10 mouse cellular contexts compared by ENCODE assay signal in the genomic region with DNA sequence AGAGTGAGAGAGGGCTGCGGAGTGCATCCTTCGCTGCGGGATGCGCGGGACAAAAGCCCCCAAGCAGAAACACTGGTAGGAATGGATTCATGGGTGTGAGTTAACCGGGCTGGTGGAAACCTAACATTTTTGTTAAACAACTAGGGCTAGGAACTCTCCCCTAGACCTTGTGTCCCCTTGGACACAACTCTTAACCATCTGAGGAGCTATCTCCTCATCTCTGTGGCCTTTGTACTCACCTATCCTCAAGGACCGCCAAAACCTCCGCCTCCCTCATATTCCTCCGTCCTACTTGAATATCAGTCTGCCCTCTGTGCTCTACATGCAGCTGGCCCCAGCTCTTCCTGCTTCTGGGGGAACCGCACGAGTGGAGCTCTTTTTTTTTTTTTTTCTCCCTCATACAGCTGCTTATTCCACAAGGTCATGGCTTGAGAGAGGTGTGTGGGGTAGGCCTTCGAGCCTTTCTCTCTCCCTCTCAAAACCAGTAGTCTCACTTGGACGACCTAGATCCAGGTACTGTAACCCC. TPM values are rescaled to one million over a fixed set of nuclear protein-coding genes. Genes with fewer than 3 reads are reported as not detected.
DNase-seq lines count a peak whose midpoint lies in the region; ATAC-seq and TF ChIP-seq lines count a peak whose summit lies in the region.
"Had no signal": no experiment of that assay in that cellular context is flagged by ENCODE, and none has a peak within 500 bp of the region (broad histone marks: within the 10 kb centered on the region; RNA-seq: fewer than 3 reads in every experiment).

No protein-coding gene starts in this region.

- no peaks in the 10 kb centered on the region for H3K9me3 ChIP-seq in heart, embryonic 15.5 days (replicated peaks)
- H3K9me3 ChIP-seq in embryonic facial prominence, embryonic 12.5 days, result no peaks in the 10 kb centered on the region
- no peaks in the 10 kb centered on the region for H3K9me3 ChIP-seq in hindbrain, postnatal 0 days (ENCODE audit: low read length)
- H3K9me3 ChIP-seq in midbrain, embryonic 14.5 days (ENCODE audit: control insufficient read depth, low read length), result no peaks in the 10 kb centered on the region

- H3K36me3 ChIP-seq in heart, embryonic 15.5 days, result no peaks in the 10 kb centered on the region
- H3K36me3 ChIP-seq in embryonic facial prominence, embryonic 12.5 days, result no peaks in the 10 kb centered on the region
- no peaks in the 10 kb centered on the region for H3K36me3 ChIP-seq in hindbrain, postnatal 0 days (ENCODE audit: insufficient read depth, low read length)
- H3K36me3 ChIP-seq in midbrain, embryonic 14.5 days (ENCODE audit: control insufficient read depth, insufficient read depth, low read length), result no peaks in the 10 kb centered on the region

- H3K27ac ChIP-seq in heart, embryonic 15.5 days, result no peak overlapping the region
- peak overlapping the region; percentile 41; the same call in 1 of the 2 replicates for H3K27ac ChIP-seq in embryonic facial prominence, embryonic 12.5 days
- no peak overlapping the region for H3K27ac ChIP-seq in hindbrain, postnatal 0 days
- H3K27ac ChIP-seq in midbrain, embryonic 14.5 days (replicated peaks; ENCODE audit: low read depth, low read length), result peak overlapping the region; percentile 66

- no peak for ATAC-seq in heart, embryonic 15.5 days (replicated peaks; ENCODE audit: insufficient number of reproducible peaks, insufficient read depth, low FRiP score, low read depth)
- no peak for ATAC-seq in embryonic facial prominence, embryonic 12.5 days (ENCODE audit: insufficient number of reproducible peaks, insufficient read depth, low FRiP score, low TSS enrichment)
- no peak for ATAC-seq in hindbrain, postnatal 0 days
- ATAC-seq in midbrain, embryonic 14.5 days (ENCODE audit: low FRiP score, low TSS enrichment), result no peak
- ATAC-seq: CD4-positive, CD25-positive, alpha-beta regulatory T cell, adult 4 months had no signal

- no peak for TF ChIP-seq CTCF in hindbrain, postnatal 0 days (IDR thresholded peaks at IDR 0.05; ENCODE audit: low read depth)

- intact Hi-C loops in heart, postnatal 25 days (cut with DNase I), result no loop called here
- intact Hi-C loops in left cerebral cortex, postnatal 36 days (cut with DNase I), result no loop called here

- peaks cover 9% of the 10 kb centered on the region for H3K4me1 ChIP-seq in heart, embryonic 15.5 days (replicated peaks)
- H3K4me1 ChIP-seq in embryonic facial prominence, embryonic 12.5 days, result peaks cover 14% of the 10 kb centered on the region; the same call in 1 of the 2 replicates
- peaks cover 11% of the 10 kb centered on the region; the same call in 1 of the 2 replicates for H3K4me1 ChIP-seq in hindbrain, postnatal 0 days (ENCODE audit: insufficient read depth, low read length)
- peaks cover 13% of the 10 kb centered on the region for H3K4me1 ChIP-seq in midbrain, embryonic 14.5 days (ENCODE audit: control insufficient read depth, insufficient read depth, low read length)

- H3K9ac ChIP-seq in heart, embryonic 15.5 days, result no peak overlapping the region
- H3K9ac ChIP-seq in embryonic facial prominence, embryonic 12.5 days, result peak overlapping the region; percentile 57; the same call in 1 of the 2 replicates
- H3K9ac ChIP-seq in hindbrain, postnatal 0 days (replicated peaks; ENCODE audit: low read length), result peak overlapping the region; percentile 50; the same call in 1 of the 2 replicates
- peak overlapping the region; percentile 37 for H3K9ac ChIP-seq in midbrain, embryonic 14.5 days (replicated peaks; ENCODE audit: low read length)

- H3K27me3 ChIP-seq in heart, embryonic 15.5 days, result peaks cover 40% of the 10 kb centered on the region
- peaks cover 3% of the 10 kb centered on the region; the same call in 1 of the 2 replicates for H3K27me3 ChIP-seq in embryonic facial prominence, embryonic 12.5 days
- no peaks in the 10 kb centered on the region for H3K27me3 ChIP-seq in hindbrain, postnatal 0 days (ENCODE audit: insufficient read depth, low read length)
- H3K27me3 ChIP-seq in midbrain, embryonic 14.5 days (ENCODE audit: control insufficient read depth, insufficient read depth, low read length), result peaks cover 42% of the 10 kb centered on the region

- WGBS in heart, embryonic 15.5 days, result 26% methylated on average over 13 of the region's 13 CpGs
- 20% methylated on average over 13 of the region's 13 CpGs for WGBS in embryonic facial prominence, embryonic 12.5 days
- WGBS in hindbrain, postnatal 0 days, result 20% methylated on average over 13 of the region's 13 CpGs
- WGBS in midbrain, embryonic 14.5 days, result 8% methylated on average over 13 of the region's 13 CpGs

- peak overlapping the region; percentile 60 for H3K4me2 ChIP-seq in heart, embryonic 15.5 days
- H3K4me2 ChIP-seq in embryonic facial prominence, embryonic 12.5 days (replicated peaks), result peak overlapping the region; percentile 71
- peak overlapping the region; percentile 55 for H3K4me2 ChIP-seq in hindbrain, postnatal 0 days (ENCODE audit: low read depth, low read length)
- H3K4me2 ChIP-seq in midbrain, embryonic 14.5 days (ENCODE audit: low read length), result peak overlapping the region; percentile 52

- peak overlapping the region; percentile 35 for H3K4me3 ChIP-seq in heart, embryonic 15.5 days
- H3K4me3 ChIP-seq in embryonic facial prominence, embryonic 12.5 days, result peak overlapping the region; percentile 36
- H3K4me3 ChIP-seq in hindbrain, postnatal 0 days (ENCODE audit: low read length), result peak overlapping the region; percentile 23; the same call in 1 of the 2 replicates
- peak overlapping the region; percentile 23 for H3K4me3 ChIP-seq in midbrain, embryonic 14.5 days (replicated peaks; ENCODE audit: low read depth, low read length)
- H3K4me3 ChIP-seq: megakaryocyte, embryonic 14.5 days had no signal

- no peak for DNase-seq in heart, postnatal 25 days (ENCODE audit: low spot score)
- no peak for DNase-seq in hindbrain, postnatal 0 days (ENCODE audit: low spot score)
- DNase-seq in midbrain, embryonic 14.5 days, result no peak
- DNase-seq in right cerebral cortex, postnatal 10 days (ENCODE audit: low spot score in 2 of 2), result no peak
- DNase-seq in gastrocnemius, postnatal 10 days, result no peak
- no peak for DNase-seq in left cerebral cortex, postnatal 36 days (ENCODE audit: low spot score in 2 of 2)

RNA-seq across cellular contexts. Expression of a gene that starts 10.8 kb away (rescaled TPM):
- polyA plus RNA-seq in heart, embryonic 15.5 days (2015; fragmentation: Nextera tagmentation; extraction: Ambion mirVana), result 1.8 and 2.4 TPM in 2 replicates
- total RNA-seq in heart, postnatal 25 days (2021), result 10 to 100 TPM in 1 of 2 experiments, 1 to 10 TPM in 1; 9.9 to 11.3 TPM
- polyA plus RNA-seq in embryonic facial prominence, embryonic 12.5 days (2016; fragmentation: Nextera tagmentation; extraction: Ambion mirVana), result 2.9 and 4.6 TPM in 2 replicates
- total RNA-seq in hindbrain, postnatal 0 days (2014; rRNA removed), result 74.9 and 93.8 TPM in 2 replicates
- 28.7 and 30.2 TPM in 2 replicates for polyA plus RNA-seq in hindbrain, postnatal 0 days (2015; fragmentation: Nextera tagmentation; extraction: Ambion mirVana)
- 8.1 and 14.5 TPM in 2 replicates for polyA plus RNA-seq in midbrain, embryonic 14.5 days (2014; fragmentation: Nextera tagmentation; extraction: Ambion mirVana)
- 10 to 100 TPM; 13.1 to 14.7 TPM for total RNA-seq in gastrocnemius, postnatal 10 days (2021)
- 10 to 100 TPM; 71.5 to 80.3 TPM for total RNA-seq in left cerebral cortex, postnatal 36 days (2021)

RNA-seq across cellular contexts. Expression of a gene that starts 57.0 kb away (rescaled TPM):
- 358 and 375 TPM in 2 replicates for polyA plus RNA-seq in heart, embryonic 15.5 days (2015; fragmentation: Nextera tagmentation; extraction: Ambion mirVana)
- 100 to 1,000 TPM; 118 to 126 TPM for total RNA-seq in heart, postnatal 25 days (2021)
- polyA plus RNA-seq in embryonic facial prominence, embryonic 12.5 days (2016; fragmentation: Nextera tagmentation; extraction: Ambion mirVana), result 459 and 471 TPM in 2 replicates
- 164 and 207 TPM in 2 replicates for total RNA-seq in hindbrain, postnatal 0 days (2014; rRNA removed)
- polyA plus RNA-seq in hindbrain, postnatal 0 days (2015; fragmentation: Nextera tagmentation; extraction: Ambion mirVana), result 465 and 473 TPM in 2 replicates
- 442 and 480 TPM in 2 replicates for polyA plus RNA-seq in midbrain, embryonic 14.5 days (2014; fragmentation: Nextera tagmentation; extraction: Ambion mirVana)
- total RNA-seq in gastrocnemius, postnatal 10 days (2021), result 100 to 1,000 TPM; 117 to 119 TPM
- total RNA-seq in left cerebral cortex, postnatal 36 days (2021), result 100 to 1,000 TPM in 1 of 2 experiments, 10 to 100 TPM in 1; 95.5 to 100 TPM

Comparison
In these comparisons a context has a peak if more than half of its experiments do, and no peak if none do; other contexts are left out.
1. H3K27ac ChIP-seq: peak in embryonic facial prominence, embryonic 12.5 days (single experiment) and midbrain, embryonic 14.5 days (single experiment); none in heart, embryonic 15.5 days (single experiment) and hindbrain, postnatal 0 days (single experiment).
2. Peak in every context shown above with its lines, with median percentiles within 50 percentile points of each other: H3K4me2 ChIP-seq and H3K4me3 ChIP-seq.